Mouse (Mus musculus) heart, embryonic 12.5 days (tissue): ENCODE data around the gene Avpr1b. TPM values are rescaled to one million over a fixed set of nuclear protein-coding genes. Genes with fewer than 3 reads are reported as not detected.
"Not testable (repeated sequence)": the region's sequence is repeated elsewhere in the genome, so short reads cannot be mapped to it uniquely, and the experiment has no call there.

ENCODE experiments used
- ATAC-seq: fragments of 200-750 bp; cut with Nextera tagmentation; 2 replicates; pipeline ENCODE4 v1.8.0; 2017; ENCODE audit warnings: moderate TSS enrichment, moderate library complexity; ENCODE audit not compliant: insufficient number of reproducible peaks, low FRiP score
- H3K27ac ChIP-seq: fragments of 300-500 bp; sonication (generic); 2 replicates; pipeline ENCODE4 v1.5.1; 2016; ENCODE audit warnings: mild to moderate bottlenecking, moderate library complexity; ENCODE audit not compliant: poor library complexity, severe bottlenecking
- H3K27me3 ChIP-seq: fragments of 300-500 bp; sonication (generic); replicated peaks from 2 replicates; pipeline ENCODE4 v1.6.1; 2016; ENCODE audit warnings: mild to moderate bottlenecking, moderate library complexity
- H3K36me3 ChIP-seq: fragments of 300-500 bp; sonication (generic); 2 replicates; pipeline ENCODE4 v1.6.1; 2016; ENCODE audit warnings: mild to moderate bottlenecking, moderate library complexity
- H3K4me1 ChIP-seq: fragments of 300-500 bp; sonication (generic); replicated peaks from 2 replicates; pipeline ENCODE4 v1.6.1; 2016; ENCODE audit warnings: mild to moderate bottlenecking
- H3K4me2 ChIP-seq: fragments of 300-500 bp; sonication (generic); 2 replicates; pipeline ENCODE4 v1.6.1; 2016; ENCODE audit warnings: mild to moderate bottlenecking, moderate library complexity
- H3K4me3 ChIP-seq: fragments of 300-500 bp; sonication (generic); 2 replicates; pipeline ENCODE4 v1.5.1; 2016; ENCODE audit warnings: mild to moderate bottlenecking
- H3K9ac ChIP-seq: fragments of 300-500 bp; sonication (generic); 2 replicates; pipeline ENCODE4 v1.6.1; 2016; ENCODE audit warnings: mild to moderate bottlenecking, moderate library complexity
- H3K9me3 ChIP-seq: fragments of 300-500 bp; sonication (generic); replicated peaks from 2 replicates; pipeline ENCODE4 v1.6.1; 2016; ENCODE audit warnings: mild to moderate bottlenecking, moderate library complexity
- WGBS: fragments of 180-500 bp; shearing (Covaris S2); methylation state at CpG from one replicate; pipeline ENCODE4 v1.1.7; 2016; 5-methylcytosine and 5-hydroxymethylcytosine counted together
- polyA plus RNA-seq: library from polyadenylated mRNA; unstranded; fragments of >200 nt; fragmentation: Nextera tagmentation; extraction: Ambion mirVana; gene quantifications from 2 replicates; pipeline ENCODE4 v1.2.1, GENCODE M21; 2016

Gene Avpr1b
- not detected in 2 replicates for polyA plus RNA-seq

GRCm38 (mm10) chr1:131598905-131599304 is at the start of gene Avpr1b:
Gene Avpr1b (plus strand): TSS chr1:131599239.
- peaks cover 16% of the 10 kb centered on the region for H3K27me3 ChIP-seq
- no peaks in the 10 kb centered on the region for H3K36me3 ChIP-seq
- H3K4me3 ChIP-seq = no peak within 1 kb of the TSS
- no peak for ATAC-seq
- H3K9ac ChIP-seq = no peak within 1 kb of the TSS
- H3K4me1 ChIP-seq = peaks cover 3% of the 10 kb centered on the region; the same call in 1 of the 2 replicates
- 27% methylated on average over 12 of the region's 12 CpGs for WGBS
- no peaks in the 10 kb centered on the region for H3K9me3 ChIP-seq
- peak within 1 kb of the TSS; percentile 39 for H3K4me2 ChIP-seq
- H3K27ac ChIP-seq = no peak within 1 kb of the TSS

GRCm38 (mm10) chr1:131551956-131552355 is 47.1 kb upstream of the Avpr1b start:
- Histone ChIP-seq H3K4me2 (no peak overlapping the region), H3K27ac (no peak overlapping the region), H3K9ac (no peak overlapping the region), H3K36me3 (no peaks in the 10 kb centered on the region), H3K27me3 (no peaks in the 10 kb centered on the region), H3K4me1 (peaks cover 11% of the 10 kb centered on the region), H3K4me3 (no peak overlapping the region), H3K9me3 (no peaks in the 10 kb centered on the region)
- ATAC-seq = no peak
- 88% methylated on average over 2 of the region's 2 CpGs for WGBS

- H3K4me3 ChIP-seq = no peak overlapping the region
- ATAC-seq = no peak
- H3K9me3 ChIP-seq = no peaks in the 10 kb centered on the region
- H3K9ac ChIP-seq = no peak overlapping the region
- no peaks in the 10 kb centered on the region for H3K36me3 ChIP-seq
- H3K4me1 ChIP-seq = peaks cover 11% of the 10 kb centered on the region
- no peaks in the 10 kb centered on the region for H3K27me3 ChIP-seq
- H3K4me2 ChIP-seq = no peak overlapping the region
- H3K27ac ChIP-seq = no peak overlapping the region
Observed at GRCm38 (mm10) chr1:131553428-131553827, 45.6 kb upstream of the Avpr1b start.

GRCm38 (mm10) chr1:131555042-131555812 is 43.8 kb upstream of the Avpr1b start:
- H3K9ac ChIP-seq = 0 out of 2 replicates have a peak overlapping the region, but pooled peaks have one; percentile 15
- no peaks in the 10 kb centered on the region for H3K27me3 ChIP-seq
- H3K4me3 ChIP-seq = no peak overlapping the region

GRCm38 (mm10) chr1:131560500-131560899 is 38.5 kb upstream of the Avpr1b start:
- Histone ChIP-seq H3K9me3 (0 out of 2 replicates have a peak, but pooled peaks cover 3% of the 10 kb centered on the region), H3K4me2 (no peak overlapping the region), H3K4me1 (no peaks in the 10 kb centered on the region), H3K4me3 (no peak overlapping the region), H3K36me3 (no peaks in the 10 kb centered on the region), H3K27me3 (no peaks in the 10 kb centered on the region), H3K27ac (no peak overlapping the region), H3K9ac (no peak overlapping the region)
- ATAC-seq = no peak

More at GRCm38 (mm10) chr1:131555042-131555812, 43.8 kb upstream of the Avpr1b start:
- WGBS = 15% methylated on average over 13 of the region's 13 CpGs
- Histone ChIP-seq H3K4me2 (peak overlapping the region; percentile 50), H3K9me3 (no peaks in the 10 kb centered on the region), H3K36me3 (no peaks in the 10 kb centered on the region), H3K4me1 (peaks cover 5% of the 10 kb centered on the region), H3K27ac (peak overlapping the region; percentile 71)
- peak; percentile 67 for ATAC-seq

- Histone ChIP-seq H3K4me2 (no peak overlapping the region), H3K9ac (no peak overlapping the region), H3K27me3 (no peaks in the 10 kb centered on the region), H3K27ac (no peak overlapping the region), H3K9me3 (0 out of 2 replicates have a peak, but pooled peaks cover 3% of the 10 kb centered on the region), H3K4me1 (no peaks in the 10 kb centered on the region), H3K4me3 (no peak overlapping the region), H3K36me3 (no peaks in the 10 kb centered on the region)
- no peak for ATAC-seq
- 85% methylated on average over 2 of the region's 2 CpGs for WGBS
Observed at GRCm38 (mm10) chr1:131562081-131562480, 37.0 kb upstream of the Avpr1b start.

GRCm38 (mm10) chr1:131566056-131566455 is 33.0 kb upstream of the Avpr1b start:
- H3K9ac ChIP-seq, H3K4me3 ChIP-seq, H3K27me3 ChIP-seq, ATAC-seq, H3K36me3 ChIP-seq, H3K4me1 ChIP-seq, H3K27ac ChIP-seq, H3K9me3 ChIP-seq: not testable (repeated sequence)
- 38% methylated on average over 11 of the region's 11 CpGs for WGBS
- peak overlapping the region; percentile 30; the same call in 1 of the 2 replicates for H3K4me2 ChIP-seq

- Histone ChIP-seq H3K27ac (no peak overlapping the region), H3K4me2 (no peak overlapping the region), H3K27me3 (no peaks in the 10 kb centered on the region), H3K4me3 (no peak overlapping the region), H3K36me3 (no peaks in the 10 kb centered on the region), H3K9me3 (no peaks in the 10 kb centered on the region), H3K9ac (no peak overlapping the region), H3K4me1 (0 out of 2 replicates have a peak, but pooled peaks cover 2% of the 10 kb centered on the region)
- ATAC-seq = no peak
- WGBS = 58% methylated on average over 6 of the region's 6 CpGs
Observed at GRCm38 (mm10) chr1:131569721-131570120, 29.3 kb upstream of the Avpr1b start.

- Histone ChIP-seq H3K36me3 (no peaks in the 10 kb centered on the region), H3K27me3 (no peaks in the 10 kb centered on the region), H3K27ac (no peak overlapping the region), H3K9me3 (no peaks in the 10 kb centered on the region), H3K9ac (no peak overlapping the region), H3K4me1 (0 out of 2 replicates have a peak, but pooled peaks cover 2% of the 10 kb centered on the region), H3K4me2 (no peak overlapping the region), H3K4me3 (no peak overlapping the region)
- WGBS = 94% methylated on average over 4 of the region's 4 CpGs
- no peak for ATAC-seq
Observed at GRCm38 (mm10) chr1:131570391-131570790, 28.6 kb upstream of the Avpr1b start.

- no peaks in the 10 kb centered on the region for H3K9me3 ChIP-seq
- peak; percentile 92 for ATAC-seq
- H3K4me1 ChIP-seq = 0 out of 2 replicates have a peak, but pooled peaks cover 2% of the 10 kb centered on the region
Observed at GRCm38 (mm10) chr1:131573721-131574120, 25.3 kb upstream of the Avpr1b start.

GRCm38 (mm10) chr1:131578943-131579680 is 19.9 kb upstream of the Avpr1b start:
- H3K36me3 ChIP-seq = no peaks in the 10 kb centered on the region
- no peaks in the 10 kb centered on the region for H3K27me3 ChIP-seq
- no peak for ATAC-seq
- H3K4me1 ChIP-seq = peaks cover 9% of the 10 kb centered on the region
- no peak overlapping the region for H3K4me3 ChIP-seq
- H3K4me2 ChIP-seq = no peak overlapping the region
- H3K27ac ChIP-seq = no peak overlapping the region
- WGBS = 74% methylated on average over 17 of the region's 17 CpGs
- no peak overlapping the region for H3K9ac ChIP-seq
- no peaks in the 10 kb centered on the region for H3K9me3 ChIP-seq

More at GRCm38 (mm10) chr1:131573721-131574120, 25.3 kb upstream of the Avpr1b start:
- Histone ChIP-seq H3K27ac (no peak overlapping the region), H3K4me2 (no peak overlapping the region), H3K9ac (no peak overlapping the region), H3K4me3 (no peak overlapping the region), H3K36me3 (no peaks in the 10 kb centered on the region), H3K27me3 (no peaks in the 10 kb centered on the region)
- WGBS = 85% methylated on average over 14 of the region's 14 CpGs
